Mouse (Mus musculus): ENCODE results near the gene 1600002K03Rik.
"Not testable (repeated sequence)": the region's sequence is repeated elsewhere in the genome, so short reads cannot be mapped to it uniquely, and the experiment has no call there.

1600002K03Rik gene

DNA sequence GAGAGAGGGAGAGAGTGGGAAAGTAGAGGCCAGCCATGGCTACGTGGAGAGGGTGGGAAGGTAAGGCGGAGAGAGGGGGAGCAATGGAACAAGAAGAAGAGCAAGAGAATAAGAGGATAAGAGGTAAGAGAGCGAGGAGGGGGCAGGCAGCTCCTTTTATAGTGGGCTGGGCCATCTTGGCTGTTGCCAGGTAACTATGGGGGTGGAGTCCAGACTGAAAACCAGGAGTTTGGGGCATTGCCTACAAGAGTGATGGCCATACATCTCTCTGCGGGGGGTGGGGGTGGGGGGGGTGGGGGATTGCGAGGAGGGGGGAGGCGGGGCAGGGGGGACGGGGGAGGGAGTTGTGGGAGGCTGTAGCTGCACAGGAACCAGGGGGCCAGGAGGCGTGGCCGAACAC lies 47.9 kb downstream of the 1600002K03Rik start:
- no peak for DNase-seq (ENCODE audit: extremely low read depth, low read depth, low spot score)

DNA sequence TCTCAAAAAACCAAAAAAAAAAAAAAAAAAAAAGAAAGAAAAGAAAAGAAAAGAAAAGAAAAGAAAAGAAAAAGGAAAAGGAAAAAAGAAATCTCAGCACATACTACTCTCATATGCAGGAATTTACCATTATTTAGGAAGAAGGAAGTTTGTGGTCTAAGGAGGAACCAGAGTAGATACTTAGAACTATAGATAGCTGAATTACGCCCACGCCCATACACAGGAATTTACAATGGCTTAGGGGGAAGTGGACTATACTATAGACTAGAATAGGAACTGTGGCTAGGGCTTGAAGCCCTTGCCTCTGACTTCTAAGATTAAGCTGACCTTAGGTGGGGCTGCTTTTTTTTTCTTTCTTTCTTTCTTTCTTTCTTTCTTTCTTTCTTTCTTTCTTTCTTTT lies 50.4 kb downstream of the 1600002K03Rik start:
- not testable (repeated sequence) for DNase-seq (ENCODE audit: extremely low read depth, low read depth, low spot score)
